Mouse (Mus musculus) myocyte (in vitro differentiated cells): ENCODE measurements around the gene Fam196b. TPM values are rescaled to one million over a fixed set of nuclear protein-coding genes. Genes with fewer than 3 reads are reported as not detected.

ENCODE experiments used
- H3K27me3 ChIP-seq: one replicate; pipeline ENCODE4 v1.6.1; 2011; ENCODE audit not compliant: control insufficient read depth, insufficient read depth, insufficient read length
- H3K36me3 ChIP-seq: one replicate; pipeline ENCODE4 v1.6.1; 2011; ENCODE audit not compliant: control insufficient read depth, insufficient read depth
- H3K4me2 ChIP-seq: one replicate; pipeline ENCODE4 v1.6.1; 2011; ENCODE audit warnings: low read depth, control low read depth
- H3K4me3 ChIP-seq: one replicate; pipeline ENCODE4 v1.5.1; 2011; ENCODE audit warnings: mild to moderate bottlenecking, control low read depth, moderate library complexity
- H3K79me2 ChIP-seq: one replicate; pipeline ENCODE4 v1.6.1; 2011; ENCODE audit not compliant: control insufficient read depth, insufficient read depth
- H3ac ChIP-seq: one replicate; pipeline ENCODE4 v1.6.1; 2011; ENCODE audit not compliant: control insufficient read depth, insufficient read length
- CEBPB ChIP-seq: IDR thresholded peaks from 2 replicates; pipeline ENCODE4 v1.6.1; 2011; ENCODE audit warnings: mild to moderate bottlenecking, moderate library complexity; ENCODE audit not compliant: poor library complexity, insufficient read depth, severe bottlenecking
- E2F4 ChIP-seq: IDR thresholded peaks from one replicate; pipeline ENCODE4 v1.6.1; 2011; ENCODE audit warnings: mild to moderate bottlenecking, control low read depth, moderate library complexity; ENCODE audit not compliant: insufficient read depth
- MAX ChIP-seq: IDR thresholded peaks from one replicate; pipeline ENCODE4 v1.6.1; 2011; ENCODE audit warnings: low read depth, mild to moderate bottlenecking, control low read depth
- MYOD1 ChIP-seq, 3 experiments: IDR thresholded peaks; one replicate each; pipeline ENCODE4 v1.6.1; 2011; ENCODE audit warnings: control low read depth in 2 of 3, low read depth in 2 of 3, mild to moderate bottlenecking in 2 of 3, moderate library complexity in 1 of 3; ENCODE audit not compliant: insufficient read length in 2 of 3, control insufficient read depth in 1 of 3
- MYOG ChIP-seq, 3 experiments: IDR thresholded peaks; one replicate each; pipeline ENCODE4 v1.6.1; 2011; ENCODE audit warnings: control low read depth in 2 of 3, low read depth in 2 of 3, mild to moderate bottlenecking in 2 of 3; ENCODE audit not compliant: insufficient read length in 2 of 3, control insufficient read depth in 1 of 3, insufficient read depth in 1 of 3
- POLR2A ChIP-seq: IDR thresholded peaks from one replicate; pipeline ENCODE4 v1.6.1; 2011; ENCODE audit warnings: low read depth, mild to moderate bottlenecking, control low read depth, moderate library complexity; ENCODE audit not compliant: insufficient read length
- POLR2AphosphoS2 ChIP-seq: IDR thresholded peaks from one replicate; pipeline ENCODE4 v1.6.1; 2011; ENCODE audit warnings: low read depth, control low read depth; ENCODE audit not compliant: insufficient read length
- REST ChIP-seq: IDR thresholded peaks from one replicate; pipeline ENCODE4 v1.6.1; 2011; ENCODE audit warnings: mild to moderate bottlenecking, control low read depth, moderate library complexity; ENCODE audit not compliant: insufficient read depth, insufficient read length
- SRF ChIP-seq: IDR thresholded peaks from one replicate; pipeline ENCODE4 v1.6.1; 2011; ENCODE audit warnings: low read depth; ENCODE audit not compliant: control insufficient read depth, insufficient read length
- TCF12 ChIP-seq: IDR thresholded peaks from one replicate; pipeline ENCODE4 v1.6.1; 2011; ENCODE audit warnings: mild to moderate bottlenecking, control low read depth; ENCODE audit not compliant: poor library complexity, insufficient read depth, severe bottlenecking
- TCF3 ChIP-seq: IDR thresholded peaks from one replicate; pipeline ENCODE4 v1.6.1; 2011; ENCODE audit warnings: low read depth, control low read depth; ENCODE audit not compliant: insufficient read length
- USF1 ChIP-seq: IDR thresholded peaks from one replicate; pipeline ENCODE4 v1.6.1; 2011; ENCODE audit warnings: low read depth, mild to moderate bottlenecking, control low read depth, moderate library complexity
- polyA plus RNA-seq: library from polyadenylated mRNA; unstranded; fragments of >200 nt; fragmentation: generic; extraction: Trizol; gene quantifications from one replicate; pipeline ENCODE4 v1.2.1, GENCODE M21; 2012; ENCODE audit warnings: missing spikeins

The Fam196b gene
- polyA plus RNA-seq, 1 experiment: not detected

DNA sequence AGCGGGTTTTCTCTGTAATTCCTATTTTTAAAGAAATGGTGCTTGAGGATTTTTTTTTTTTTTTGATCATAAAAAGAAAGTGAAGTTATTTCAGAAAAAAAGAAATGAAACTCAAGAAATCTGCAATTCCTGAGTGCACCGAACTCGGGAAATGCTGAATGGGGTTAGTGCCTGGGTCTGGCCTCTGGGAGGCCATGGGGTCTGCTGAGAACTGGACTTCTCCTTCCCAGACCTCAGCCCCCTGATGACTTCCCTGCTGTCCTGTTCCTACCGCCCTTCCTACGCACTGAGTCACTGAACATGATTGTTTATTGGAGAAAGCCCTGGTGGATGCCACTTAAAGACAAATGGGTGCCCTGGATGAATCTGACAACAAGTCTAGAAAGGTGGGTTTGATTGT lies 112.6 kb downstream of the Fam196b start:
- no peaks in the 10 kb centered on the region for H3K79me2 ChIP-seq
- H3ac ChIP-seq: no peak overlapping the region
- H3K4me3 ChIP-seq: no peak overlapping the region
- H3K36me3 ChIP-seq: no peaks in the 10 kb centered on the region
- no peak overlapping the region for H3K4me2 ChIP-seq
- no peak for TF ChIP-seq USF1
- TF ChIP-seq POLR2AphosphoS2: no peak
- no peak for TF ChIP-seq CEBPB
- no peak for TF ChIP-seq MYOG (IDR thresholded peaks at IDR 0.05; ENCODE audit: control insufficient read depth in 1 of 3, insufficient read depth in 1 of 3, insufficient read length in 2 of 3, low read depth in 2 of 3)
- no peak for TF ChIP-seq TCF3
- TF ChIP-seq E2F4: no peak
- TF ChIP-seq SRF: no peak
- TF ChIP-seq REST: no peak
- no peak for TF ChIP-seq POLR2A
- TF ChIP-seq MAX: no peak
- TF ChIP-seq MYOD1 (IDR thresholded peaks at IDR 0.05; ENCODE audit: control insufficient read depth in 1 of 3, insufficient read length in 2 of 3, low read depth in 2 of 3): no peak
- no peak for TF ChIP-seq TCF12
- H3K27me3 ChIP-seq: no peaks in the 10 kb centered on the region

DNA sequence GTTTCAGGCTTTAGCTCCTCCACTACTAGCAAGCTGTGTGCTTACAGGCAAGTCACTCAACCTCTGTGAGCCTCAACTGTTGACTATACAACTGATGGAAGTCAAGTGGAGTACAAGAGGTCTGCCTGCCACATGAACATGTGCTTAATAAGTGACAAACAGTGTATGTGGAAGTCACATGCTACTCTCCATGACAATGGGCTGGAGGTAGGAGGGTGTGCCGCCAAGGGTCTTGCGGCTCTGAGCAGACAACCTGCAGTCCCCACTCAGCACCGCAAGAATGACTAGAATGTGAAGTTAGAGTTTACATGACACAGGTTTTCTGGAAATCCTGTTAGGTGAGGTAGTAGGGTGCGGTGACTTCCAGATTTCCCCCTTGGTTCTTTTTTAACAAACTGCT lies 116.3 kb downstream of the Fam196b start:
- H3K4me3 ChIP-seq: no peak overlapping the region
- no peaks in the 10 kb centered on the region for H3K79me2 ChIP-seq
- no peaks in the 10 kb centered on the region for H3K27me3 ChIP-seq
- no peak overlapping the region for H3ac ChIP-seq
- TF ChIP-seq SRF (no peak), POLR2A (no peak), MYOG (IDR thresholded peaks at IDR 0.05; ENCODE audit: control insufficient read depth in 1 of 3, insufficient read depth in 1 of 3, insufficient read length in 2 of 3, low read depth in 2 of 3) (no peak), CEBPB (no peak), REST (no peak), TCF3 (no peak), POLR2AphosphoS2 (no peak), USF1 (no peak), MYOD1 (IDR thresholded peaks at IDR 0.05; ENCODE audit: control insufficient read depth in 1 of 3, insufficient read length in 2 of 3, low read depth in 2 of 3) (no peak), TCF12 (no peak), E2F4 (no peak), MAX (no peak)
- no peaks in the 10 kb centered on the region for H3K36me3 ChIP-seq
- H3K4me2 ChIP-seq: no peak overlapping the region

- no peak overlapping the region for H3K4me2 ChIP-seq
- TF ChIP-seq USF1: no peak
- no peak for TF ChIP-seq REST
- TF ChIP-seq E2F4: no peak
- no peak for TF ChIP-seq TCF12
- TF ChIP-seq SRF: no peak
- TF ChIP-seq POLR2AphosphoS2: no peak
- no peak for TF ChIP-seq TCF3
- no peak for TF ChIP-seq MYOG (IDR thresholded peaks at IDR 0.05; ENCODE audit: control insufficient read depth in 1 of 3, insufficient read depth in 1 of 3, insufficient read length in 2 of 3, low read depth in 2 of 3)
- TF ChIP-seq POLR2A: no peak
- TF ChIP-seq MYOD1 (IDR thresholded peaks at IDR 0.05; ENCODE audit: control insufficient read depth in 1 of 3, insufficient read length in 2 of 3, low read depth in 2 of 3): no peak
Observed at GRCm38 (mm10) chr11:34431371-34431770, 116.7 kb downstream of the Fam196b start.

DNA sequence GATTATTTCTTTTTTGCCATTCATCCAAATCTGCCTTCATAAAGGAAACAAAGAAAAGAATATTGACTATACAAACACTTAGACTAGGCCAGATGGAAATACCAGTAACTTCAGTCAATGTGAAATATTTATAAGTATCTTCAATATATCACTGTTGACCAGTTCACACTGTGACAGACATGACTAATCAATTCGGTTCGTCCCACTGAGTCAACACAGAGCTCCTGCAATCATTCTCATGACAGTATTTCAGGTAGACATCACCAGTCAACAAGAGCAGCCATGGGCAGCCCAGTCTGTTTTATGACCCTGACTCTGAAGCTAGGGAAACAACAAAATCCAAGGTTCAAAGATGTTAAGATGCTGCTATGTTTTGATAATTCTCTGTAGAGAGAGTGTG lies 117.4 kb downstream of the Fam196b start:
- Histone ChIP-seq H3K79me2 (no peaks in the 10 kb centered on the region), H3K4me2 (no peak overlapping the region), H3K4me3 (no peak overlapping the region), H3K36me3 (no peaks in the 10 kb centered on the region), H3K27me3 (no peaks in the 10 kb centered on the region), H3ac (no peak overlapping the region)
- TF ChIP-seq SRF (no peak), MYOD1 (IDR thresholded peaks at IDR 0.05; ENCODE audit: control insufficient read depth in 1 of 3, insufficient read length in 2 of 3, low read depth in 2 of 3) (no peak), USF1 (no peak), TCF3 (no peak), MAX (no peak), POLR2A (no peak), E2F4 (no peak), MYOG (IDR thresholded peaks at IDR 0.05; ENCODE audit: control insufficient read depth in 1 of 3, insufficient read depth in 1 of 3, insufficient read length in 2 of 3, low read depth in 2 of 3) (no peak), REST (no peak), POLR2AphosphoS2 (no peak), TCF12 (no peak), CEBPB (no peak)

More at GRCm38 (mm10) chr11:34431371-34431770, 116.7 kb downstream of the Fam196b start:
- H3K4me3 ChIP-seq: no peak overlapping the region
- no peak overlapping the region for H3ac ChIP-seq
- H3K27me3 ChIP-seq: no peaks in the 10 kb centered on the region
- no peaks in the 10 kb centered on the region for H3K79me2 ChIP-seq
- no peaks in the 10 kb centered on the region for H3K36me3 ChIP-seq

DNA sequence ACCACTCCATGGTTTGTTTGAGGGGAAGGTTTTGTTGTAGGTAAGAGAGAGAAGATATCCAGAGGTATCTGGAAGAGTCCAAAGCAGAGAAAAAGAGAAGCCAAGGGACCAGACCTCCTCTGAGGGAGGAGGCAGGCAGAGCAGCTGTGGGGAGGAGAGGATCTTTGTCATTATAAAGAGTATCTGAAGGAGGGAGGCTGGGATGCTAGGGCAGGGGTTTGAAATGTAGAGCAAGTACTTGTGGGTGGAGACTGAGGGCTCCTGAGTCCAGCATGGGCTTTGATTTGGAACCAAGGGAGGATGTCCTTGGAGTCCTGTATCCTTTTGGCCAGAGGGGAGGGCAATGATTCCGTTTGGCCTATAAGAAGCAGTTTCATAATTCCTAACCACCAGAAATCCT lies 122.8 kb downstream of the Fam196b start:
- Histone ChIP-seq H3ac (no peak overlapping the region), H3K4me3 (no peak overlapping the region), H3K79me2 (no peaks in the 10 kb centered on the region), H3K36me3 (no peaks in the 10 kb centered on the region), H3K27me3 (no peaks in the 10 kb centered on the region), H3K4me2 (no peak overlapping the region)
- no peak for TF ChIP-seq E2F4
- TF ChIP-seq SRF: no peak
- TF ChIP-seq USF1: no peak
- no peak for TF ChIP-seq MYOG (IDR thresholded peaks at IDR 0.05; ENCODE audit: control insufficient read depth in 1 of 3, insufficient read depth in 1 of 3, insufficient read length in 2 of 3, low read depth in 2 of 3)
- no peak for TF ChIP-seq REST
- no peak for TF ChIP-seq CEBPB
- TF ChIP-seq MYOD1 (IDR thresholded peaks at IDR 0.05; ENCODE audit: control insufficient read depth in 1 of 3, insufficient read length in 2 of 3, low read depth in 2 of 3): no peak
- no peak for TF ChIP-seq TCF3
- TF ChIP-seq TCF12: no peak
- TF ChIP-seq MAX: no peak
- no peak for TF ChIP-seq POLR2AphosphoS2
- no peak for TF ChIP-seq POLR2A
